Mouse (Mus musculus): ENCODE results near the gene Fgfr2.

DNA sequence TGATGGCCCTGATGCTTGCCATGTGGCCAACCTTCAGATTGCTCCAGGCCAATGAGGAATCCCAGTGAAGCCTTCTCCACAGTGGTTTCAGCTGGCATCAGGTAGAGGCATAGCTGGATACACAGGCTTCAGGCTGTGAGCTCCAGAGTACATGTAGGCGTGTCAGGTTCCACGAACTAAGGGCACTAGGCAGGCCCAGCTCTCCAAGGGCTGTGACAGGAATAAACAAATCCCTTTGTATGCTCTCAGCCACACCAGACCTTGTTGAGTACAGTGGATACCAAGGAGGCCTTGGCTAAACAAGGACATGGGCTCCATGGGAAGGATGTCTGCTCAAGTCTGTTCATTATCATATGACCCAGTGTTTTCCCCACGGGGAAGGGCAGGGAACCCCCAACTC is 421.7 kb downstream of the Fgfr2 start:
- no peak for TF ChIP-seq CTCF (conservative IDR thresholded peaks at IDR 0.05; ENCODE audit: low read length)
- TF ChIP-seq NANOG (IDR thresholded peaks at IDR 0.05; ENCODE audit: borderline replicate concordance, low read length), result no peak
- TF ChIP-seq POU5F1 (IDR thresholded peaks at IDR 0.05; ENCODE audit: borderline replicate concordance, low read length), result no peak

Measured in E14TG2a.4 (cell line).